11 mouse cellular contexts compared by ENCODE assay signal in the genomic region with DNA sequence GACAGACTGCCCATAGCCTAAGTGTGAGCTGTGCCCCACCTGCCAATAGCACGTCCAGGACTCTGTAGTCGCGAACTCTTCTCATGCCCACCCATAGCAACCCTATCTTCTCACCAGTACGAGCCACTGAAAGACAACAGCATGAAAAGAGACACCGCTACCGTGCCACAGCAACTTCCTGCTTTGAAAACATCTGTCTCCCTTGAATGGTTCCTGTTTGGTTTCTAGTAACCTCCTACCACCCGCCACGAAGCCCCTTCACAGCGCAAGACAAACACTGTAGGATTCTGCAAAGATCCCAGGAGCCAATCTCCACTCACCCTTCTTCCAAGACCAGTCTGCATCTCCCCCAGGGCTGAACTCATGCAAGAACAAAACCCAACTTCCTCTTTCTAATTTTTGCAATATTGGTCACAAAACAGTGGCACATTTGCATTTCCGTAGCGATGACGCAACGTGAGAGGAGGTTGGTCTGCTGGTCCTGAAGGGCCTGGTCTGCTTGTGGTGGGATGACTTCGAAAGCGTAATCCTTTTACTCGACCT. TPM values are rescaled to one million over a fixed set of nuclear protein-coding genes. Genes with fewer than 3 reads are reported as not detected.
A peak's percentile ranks its signal among the peaks of the same experiment; 100 is the strongest.
DNase-seq lines count a peak whose midpoint lies in the region; ATAC-seq and TF ChIP-seq lines count a peak whose summit lies in the region.
"Had no signal": no experiment of that assay in that cellular context is flagged by ENCODE, and none has a peak within 500 bp of the region (broad histone marks: within the 10 kb centered on the region; RNA-seq: fewer than 3 reads in every experiment).

No protein-coding gene starts in this region.

- H3K4me2 ChIP-seq in embryonic facial prominence, embryonic 15.5 days (replicated peaks) = no peak overlapping the region
- no peak overlapping the region for H3K4me2 ChIP-seq in lung, postnatal 0 days (replicated peaks; ENCODE audit: low read depth, low read length)
- H3K4me2 ChIP-seq: embryonic facial prominence, embryonic 12.5 days; neural tube, embryonic 15.5 days had no signal

- peaks cover 11% of the 10 kb centered on the region for H3K4me1 ChIP-seq in embryonic facial prominence, embryonic 15.5 days
- no peaks in the 10 kb centered on the region for H3K4me1 ChIP-seq in lung, postnatal 0 days (ENCODE audit: insufficient read depth, low read depth, low read length)
- H3K4me1 ChIP-seq: neural tube, embryonic 15.5 days had no signal

- H3K9me3 ChIP-seq in embryonic facial prominence, embryonic 15.5 days (replicated peaks) = no peaks in the 10 kb centered on the region
- H3K9me3 ChIP-seq in lung, postnatal 0 days (ENCODE audit: low read length) = no peaks in the 10 kb centered on the region
- H3K9me3 ChIP-seq: embryonic facial prominence, embryonic 12.5 days; neural tube, embryonic 15.5 days had no signal

- peak; percentile 46 for DNase-seq in heart, adult 8-10 months (ENCODE audit: low spot score)
- no peak for DNase-seq in heart, postnatal 4 days
- peak; percentile 53 for DNase-seq in lung, postnatal 0 days (ENCODE audit: low spot score)
- peak; percentile 62 to 77 for DNase-seq in spleen, postnatal 4 days (ENCODE audit: low spot score in 2 of 2)
- DNase-seq in frontal cortex, postnatal 36 days (ENCODE audit: low spot score in 2 of 2) = no peak
- DNase-seq in layer of hippocampus, adult 18-20 months (ENCODE audit: low spot score in 2 of 2) = no peak
- no peak for DNase-seq in layer of hippocampus, postnatal 14 days (ENCODE audit: low spot score in 2 of 2)
- DNase-seq: kidney, postnatal 4 days had no signal

- no peak for TF ChIP-seq EP300 in lung, postnatal 0 days (IDR thresholded peaks at IDR 0.05)

- no peaks in the 10 kb centered on the region for H3K27me3 ChIP-seq in embryonic facial prominence, embryonic 15.5 days
- no peaks in the 10 kb centered on the region for H3K27me3 ChIP-seq in lung, postnatal 0 days (replicated peaks; ENCODE audit: insufficient read depth, low read length)
- H3K27me3 ChIP-seq: embryonic facial prominence, embryonic 12.5 days; neural tube, embryonic 15.5 days had no signal

- 78% methylated on average over 16 of the region's 16 CpGs for WGBS in embryonic facial prominence, embryonic 15.5 days
- WGBS in lung, postnatal 0 days = 67% methylated on average over 16 of the region's 16 CpGs

- no peak for ATAC-seq in embryonic facial prominence, embryonic 15.5 days (ENCODE audit: insufficient number of reproducible peaks, low FRiP score, low TSS enrichment, low read depth)
- ATAC-seq in lung, postnatal 0 days = no peak

- H3K36me3 ChIP-seq in embryonic facial prominence, embryonic 15.5 days = no peaks in the 10 kb centered on the region
- H3K36me3 ChIP-seq in lung, postnatal 0 days (ENCODE audit: insufficient read depth, low read length) = no peaks in the 10 kb centered on the region
- H3K36me3 ChIP-seq: embryonic facial prominence, embryonic 12.5 days; neural tube, embryonic 15.5 days had no signal

- no peak for TF ChIP-seq CTCF in lung, postnatal 0 days (IDR thresholded peaks at IDR 0.05)

- H3K9ac ChIP-seq in embryonic facial prominence, embryonic 15.5 days = no peak overlapping the region
- H3K9ac ChIP-seq in lung, postnatal 0 days (replicated peaks; ENCODE audit: low read depth) = no peak overlapping the region
- H3K9ac ChIP-seq: embryonic facial prominence, embryonic 12.5 days; neural tube, embryonic 15.5 days had no signal

- H3K4me3 ChIP-seq in embryonic facial prominence, embryonic 15.5 days (replicated peaks) = 0 out of 2 replicates have a peak overlapping the region, but pooled peaks have one; percentile 8
- H3K4me3 ChIP-seq in lung, postnatal 0 days (ENCODE audit: low read depth, low read length) = no peak overlapping the region
- H3K4me3 ChIP-seq: embryonic facial prominence, embryonic 12.5 days; neural tube, embryonic 15.5 days had no signal

- H3K27ac ChIP-seq in embryonic facial prominence, embryonic 15.5 days (replicated peaks) = peak overlapping the region; percentile 85; the same call in 1 of the 2 replicates
- H3K27ac ChIP-seq in lung, postnatal 0 days (ENCODE audit: low read length) = no peak overlapping the region
- H3K27ac ChIP-seq: neural tube, embryonic 15.5 days had no signal

RNA-seq across cellular contexts. Expression of a gene that starts 11.2 kb away (rescaled TPM):
- 1 to 10 TPM; 1.2 to 2.4 (median 1.7) TPM for total RNA-seq in heart, adult 8-10 months (2022)
- total RNA-seq in heart, postnatal 4 days (2021) = under 1 TPM; 0.27 to 0.55 TPM
- 0.45 and 0.65 TPM in 2 replicates for polyA plus RNA-seq in embryonic facial prominence, embryonic 15.5 days (2015; fragmentation: Nextera tagmentation; extraction: Ambion mirVana)
- 0.37 and 0.56 TPM in 2 replicates for polyA plus RNA-seq in lung, postnatal 0 days (2015; fragmentation: Nextera tagmentation; extraction: Ambion mirVana)
- total RNA-seq in layer of hippocampus, adult 18-20 months (2021) = 1 to 10 TPM; 6.1 to 6.5 TPM
- total RNA-seq in layer of hippocampus, postnatal 14 days (2021) = 1 to 10 TPM; 7.3 to 7.9 TPM

RNA-seq across cellular contexts. Expression of a gene that starts 32.5 kb away (rescaled TPM):
- total RNA-seq in heart, adult 8-10 months (2022) = 10 to 100 TPM; 67.9 to 79.2 (median 73.3) TPM
- total RNA-seq in heart, postnatal 4 days (2021) = 10 to 100 TPM; 80.9 to 84.3 TPM
- polyA plus RNA-seq in embryonic facial prominence, embryonic 15.5 days (2015; fragmentation: Nextera tagmentation; extraction: Ambion mirVana) = 36.0 and 38.7 TPM in 2 replicates
- 32.5 and 40.2 TPM in 2 replicates for polyA plus RNA-seq in lung, postnatal 0 days (2015; fragmentation: Nextera tagmentation; extraction: Ambion mirVana)
- total RNA-seq in layer of hippocampus, adult 18-20 months (2021) = 10 to 100 TPM; 53.4 to 54.2 TPM
- total RNA-seq in layer of hippocampus, postnatal 14 days (2021) = 10 to 100 TPM; 47.9 to 48.6 TPM

Comparison
In these comparisons a context has a peak if more than half of its experiments do, and no peak if none do; other contexts are left out.
1. DNase-seq: peak in heart, adult 8-10 months (single experiment), lung, postnatal 0 days (single experiment) and spleen, postnatal 4 days (2 of 2); none in heart, postnatal 4 days (single experiment), frontal cortex, postnatal 36 days (0 of 2), layer of hippocampus, adult 18-20 months (0 of 2) and layer of hippocampus, postnatal 14 days (0 of 2).